Mouse (Mus musculus): ENCODE measurements around the gene Ntm.

Ntm gene

DNA sequence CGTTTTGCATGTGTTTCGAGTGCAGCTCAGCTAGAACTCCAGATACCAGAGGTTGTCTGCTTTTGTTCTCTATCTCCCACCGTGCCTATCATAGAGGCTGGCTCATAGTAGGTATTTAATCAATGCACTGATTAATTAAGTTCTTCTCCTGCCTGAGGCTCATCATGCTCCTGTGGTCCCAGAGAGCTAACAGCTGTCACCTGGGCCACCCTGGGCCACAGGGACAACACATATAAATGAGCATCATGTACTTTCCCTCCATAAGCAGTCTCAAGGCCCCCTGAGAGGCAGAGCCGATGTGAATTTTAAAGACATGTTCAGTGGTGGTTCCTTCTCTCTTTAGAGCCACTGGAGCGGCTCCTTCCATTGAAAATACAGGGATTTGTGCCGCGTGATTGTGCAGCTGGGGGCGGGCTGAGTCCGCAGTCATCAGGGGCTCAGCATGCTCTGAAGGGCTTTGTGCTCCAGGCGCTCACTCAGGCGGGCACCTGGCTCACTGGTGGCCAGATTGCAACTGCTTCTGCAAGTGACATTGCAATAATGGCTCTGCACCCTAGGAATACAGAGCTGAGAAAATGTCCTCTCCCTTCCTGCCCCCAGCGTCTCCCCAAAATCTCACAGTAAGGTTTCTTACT lies 160.8 kb downstream of the Ntm start:
- peak in 1 of 2 experiments; percentile 35 for DNase-seq (ENCODE audit: low spot score in 2 of 2)

DNA sequence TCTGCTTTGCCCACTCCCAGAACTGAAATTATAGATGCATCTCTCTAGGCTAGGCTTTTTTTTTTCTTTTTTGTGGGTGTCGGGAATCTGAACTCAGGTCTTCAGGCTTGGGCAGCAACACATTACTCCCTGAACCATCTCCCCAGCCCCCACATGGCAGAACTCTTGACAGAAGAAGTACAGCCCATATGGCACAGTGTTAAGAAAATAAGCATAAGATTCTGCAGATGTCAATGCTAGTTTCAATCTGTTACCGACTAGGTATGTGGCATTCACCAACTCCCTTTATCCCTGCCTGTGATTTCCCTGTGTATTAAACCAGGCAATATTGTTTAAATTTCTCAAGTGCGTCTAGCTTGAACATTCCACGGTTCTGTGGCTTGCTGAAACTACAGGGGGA lies 166.7 kb downstream of the Ntm start:
- no peak for DNase-seq (ENCODE audit: low spot score in 2 of 2)

DNA sequence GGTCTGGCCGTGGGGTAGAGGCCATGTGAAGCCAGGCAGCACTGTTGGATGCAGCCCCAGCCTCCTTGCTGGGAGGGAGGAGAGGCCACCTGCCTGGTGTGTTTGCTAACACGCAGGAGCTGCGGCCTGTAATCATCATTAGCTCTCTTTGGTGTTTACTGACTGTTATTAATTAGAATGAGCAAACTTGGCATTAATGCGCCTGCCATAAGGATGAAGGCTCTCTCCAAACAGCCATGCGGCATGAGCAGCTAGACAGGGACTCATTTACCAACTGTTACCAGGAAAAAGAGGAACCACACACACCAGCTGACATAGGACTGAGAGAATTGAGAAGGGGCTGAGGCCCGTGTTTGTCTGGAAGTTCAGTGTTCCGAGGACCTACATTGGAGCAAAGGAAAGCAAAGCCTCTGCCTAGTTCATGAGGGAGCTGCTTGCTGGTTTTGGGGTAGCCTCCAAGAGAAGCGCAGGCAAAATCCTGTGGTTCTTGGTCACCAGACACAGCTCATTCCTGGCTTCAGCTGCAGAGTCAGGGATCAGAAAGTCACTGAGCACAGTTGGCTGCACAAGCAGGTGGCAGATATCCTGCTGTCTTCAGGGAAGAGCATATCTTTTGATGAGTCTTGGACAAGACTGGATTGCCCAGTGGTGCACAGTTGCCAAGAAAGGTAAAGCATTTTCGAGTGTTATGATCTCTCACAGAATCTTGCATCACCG lies 171.6 kb downstream of the Ntm start:
- DNase-seq (ENCODE audit: low spot score in 2 of 2), result peak in 1 of 2 experiments; percentile 54

DNA sequence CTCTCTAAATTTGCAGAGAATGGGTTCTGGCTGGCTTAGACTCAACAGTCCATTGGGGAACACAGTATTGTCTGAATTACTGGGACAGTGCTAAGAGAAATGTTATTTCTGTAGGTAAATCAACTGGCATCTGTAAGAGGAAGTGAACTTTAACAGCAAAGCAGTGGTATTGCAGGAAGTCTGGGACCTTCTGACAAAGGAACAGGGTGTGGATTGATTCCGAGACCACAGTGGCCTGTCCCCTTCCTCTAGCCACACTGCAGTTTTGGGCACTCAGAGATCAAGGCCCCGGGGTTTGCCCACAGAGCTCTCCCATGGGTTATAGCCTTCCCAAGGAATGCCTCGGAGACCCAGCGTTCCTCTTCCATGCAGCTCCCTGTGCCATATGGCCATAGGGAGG lies 172.9 kb downstream of the Ntm start:
- no peak for DNase-seq (ENCODE audit: low spot score in 2 of 2)

DNA sequence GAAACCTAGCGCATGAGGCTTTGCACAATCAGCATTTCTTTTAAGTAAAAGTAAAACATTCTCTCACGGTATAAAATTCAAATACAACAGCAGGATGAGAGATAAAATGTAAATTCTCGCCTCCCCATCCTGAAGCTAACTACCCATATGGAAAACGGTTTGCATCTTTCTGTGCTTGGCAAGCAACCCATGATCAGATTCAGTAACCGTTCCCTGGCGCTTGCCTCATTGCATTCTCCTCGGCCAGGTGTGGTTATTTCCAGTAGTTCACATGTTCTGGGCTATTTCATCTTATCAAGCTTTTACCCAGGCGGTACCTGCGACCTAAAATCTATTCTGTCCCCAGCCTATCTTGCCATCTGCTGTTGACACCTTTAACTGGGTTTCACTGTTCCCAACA lies 174.1 kb downstream of the Ntm start:
- DNase-seq (ENCODE audit: low spot score in 2 of 2), result no peak

DNA sequence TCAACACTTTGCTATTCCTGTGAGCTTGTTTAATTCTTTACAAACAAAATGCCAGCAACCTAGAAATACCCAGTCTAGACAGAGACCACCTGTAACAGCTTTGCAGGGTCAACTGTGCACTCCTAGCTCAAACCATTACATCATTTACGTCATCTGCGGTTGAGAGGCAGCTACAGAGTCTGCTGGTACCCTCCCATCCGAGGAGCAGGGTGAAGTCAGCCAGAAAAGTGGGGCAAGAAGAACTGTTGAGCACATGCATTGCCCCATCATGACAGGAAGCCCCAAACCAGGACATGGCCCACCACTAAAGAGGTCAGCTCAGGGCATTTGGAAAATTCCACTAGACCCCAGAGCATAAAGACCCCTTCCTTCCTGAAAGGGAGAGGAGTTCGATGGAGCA lies 175.5 kb downstream of the Ntm start:
- no peak for DNase-seq (ENCODE audit: low spot score in 2 of 2)

DNA sequence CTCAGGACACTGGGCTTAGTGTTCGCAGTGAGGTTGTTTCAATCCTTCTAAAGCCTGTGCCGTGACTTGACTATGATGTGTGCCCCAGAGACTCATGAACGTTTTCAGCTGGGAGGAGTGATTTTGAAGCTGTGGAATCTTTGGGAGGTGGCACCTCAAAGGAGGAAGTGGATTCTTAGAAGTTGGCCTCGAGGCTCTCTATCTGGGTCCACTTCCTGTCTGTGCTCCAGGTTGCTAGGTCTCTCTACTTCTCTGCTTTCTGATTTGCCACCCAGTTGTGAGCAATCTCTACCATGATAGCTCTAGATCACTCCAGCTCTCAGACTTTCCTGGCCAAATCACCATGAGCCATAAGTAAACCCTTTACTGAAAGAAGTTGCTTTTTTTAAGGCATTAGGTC lies 180.2 kb downstream of the Ntm start:
- DNase-seq (ENCODE audit: low spot score in 2 of 2), result no peak

DNA sequence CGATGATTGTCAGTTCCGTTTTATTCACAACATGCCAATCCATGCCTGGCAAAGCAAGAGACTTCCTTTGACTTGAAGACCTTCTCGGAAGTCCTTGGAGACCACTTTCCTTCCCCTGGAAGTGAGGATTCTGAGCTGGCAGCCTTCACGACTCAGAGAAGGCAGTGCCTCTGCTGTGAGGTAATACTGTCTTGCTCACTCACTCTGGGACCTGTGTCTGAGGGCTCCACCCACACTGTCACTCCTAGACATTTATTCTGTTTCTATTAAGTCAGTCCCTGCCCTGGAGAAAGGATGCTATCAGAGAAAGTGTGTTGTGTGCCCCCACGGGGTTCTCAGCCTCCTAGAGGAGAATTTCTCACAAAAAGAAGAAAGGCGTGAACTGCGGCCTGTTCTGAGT lies 183.2 kb downstream of the Ntm start:
- DNase-seq (ENCODE audit: low spot score in 2 of 2), result no peak

DNA sequence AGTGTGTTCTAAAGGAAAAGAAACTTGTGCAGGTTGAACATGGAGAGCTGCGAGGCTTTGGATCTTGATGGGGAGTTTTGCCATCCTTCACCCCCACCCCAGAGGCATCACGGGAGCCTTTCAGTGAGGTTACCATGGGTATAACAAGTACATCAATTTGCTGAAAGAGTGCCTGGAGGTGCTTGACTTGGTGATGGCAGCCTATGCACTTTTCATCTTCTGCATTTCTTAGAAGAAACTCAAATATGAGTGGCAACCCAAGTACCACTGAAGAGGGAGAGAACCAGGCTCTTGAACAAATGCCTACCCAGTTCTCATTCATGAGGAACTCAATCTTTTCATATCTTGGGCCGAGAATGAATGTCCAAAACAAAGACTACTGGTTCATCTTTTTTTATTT lies 186.0 kb downstream of the Ntm start:
- no peak for DNase-seq (ENCODE audit: low spot score in 2 of 2)

DNA sequence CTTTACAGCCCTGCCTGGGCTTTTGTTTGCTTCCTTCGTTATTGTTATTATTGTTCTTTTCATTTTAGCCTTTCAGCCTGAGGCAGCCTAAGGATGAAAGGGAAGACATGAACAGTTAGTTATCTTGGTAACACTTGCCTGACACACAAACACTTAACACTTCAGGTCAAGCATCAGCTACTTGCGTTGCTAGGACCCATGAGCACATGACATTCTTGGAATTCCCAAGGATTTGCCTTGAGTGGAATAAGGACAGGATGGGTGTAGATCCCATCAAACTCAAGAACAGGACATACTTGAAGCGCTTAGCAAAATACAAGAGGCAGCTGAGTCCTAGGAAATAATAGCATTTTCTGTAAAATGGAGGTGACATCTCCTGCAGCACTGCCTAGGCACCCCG lies 186.4 kb downstream of the Ntm start:
- DNase-seq (ENCODE audit: low spot score in 2 of 2), result no peak

DNA sequence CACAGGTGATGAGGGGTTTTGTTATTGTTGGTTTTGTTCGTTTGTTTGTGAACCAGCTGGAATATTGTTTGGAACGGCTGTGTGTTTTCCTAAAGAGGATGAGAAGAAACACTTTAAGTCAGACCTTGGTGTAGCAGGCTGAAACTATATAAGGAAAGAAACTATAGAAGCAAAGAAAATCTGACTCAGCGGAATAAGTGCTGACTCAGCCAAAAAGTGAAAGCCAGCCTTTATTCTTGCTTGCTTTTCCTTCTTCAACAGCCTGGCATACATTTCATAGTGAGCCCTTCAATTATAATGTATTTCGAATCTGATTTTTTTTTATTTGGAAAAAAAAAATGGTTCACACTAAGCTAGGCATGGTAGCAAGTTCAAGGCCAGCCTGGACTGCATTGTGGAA lies 186.9 kb downstream of the Ntm start:
- DNase-seq (ENCODE audit: low spot score in 2 of 2), result no peak

DNA sequence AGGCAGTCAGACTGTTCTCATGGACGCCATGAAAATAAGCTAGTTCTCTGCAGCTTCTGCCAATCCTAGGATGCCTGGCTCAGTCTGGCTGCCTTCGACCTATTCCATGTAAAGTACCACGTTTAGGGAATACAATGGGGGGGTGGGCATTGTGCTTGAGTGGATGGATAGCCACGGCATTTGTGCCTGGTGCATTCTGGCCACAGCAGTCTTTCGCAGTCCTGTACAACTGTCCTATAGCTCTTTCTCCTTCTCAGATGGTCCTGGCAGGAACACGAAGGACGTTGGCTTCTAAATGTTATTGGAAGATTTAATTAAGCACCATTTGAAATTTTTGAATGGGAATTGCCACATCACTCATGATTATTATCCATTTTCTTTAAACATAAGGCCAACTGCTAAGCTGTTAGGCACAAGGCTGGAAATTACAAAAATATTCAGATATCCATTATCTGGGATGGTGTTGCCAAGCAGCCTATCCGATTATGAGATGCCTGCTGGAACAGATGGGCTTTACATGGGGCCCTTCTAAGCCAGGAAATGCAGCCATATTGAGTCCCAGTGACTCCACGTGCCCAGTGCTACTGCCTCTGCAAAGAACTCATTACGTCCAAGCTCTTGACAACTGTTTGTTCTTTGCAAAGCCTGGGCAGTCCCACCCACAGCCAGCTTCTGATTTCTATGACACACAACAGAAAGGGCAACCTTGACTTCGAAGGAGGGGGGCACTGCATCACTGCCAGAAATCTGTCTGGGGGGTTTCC lies 190.1 kb downstream of the Ntm start:
- peak in 1 of 2 experiments; percentile 30 for DNase-seq (ENCODE audit: low spot score in 2 of 2)

DNA sequence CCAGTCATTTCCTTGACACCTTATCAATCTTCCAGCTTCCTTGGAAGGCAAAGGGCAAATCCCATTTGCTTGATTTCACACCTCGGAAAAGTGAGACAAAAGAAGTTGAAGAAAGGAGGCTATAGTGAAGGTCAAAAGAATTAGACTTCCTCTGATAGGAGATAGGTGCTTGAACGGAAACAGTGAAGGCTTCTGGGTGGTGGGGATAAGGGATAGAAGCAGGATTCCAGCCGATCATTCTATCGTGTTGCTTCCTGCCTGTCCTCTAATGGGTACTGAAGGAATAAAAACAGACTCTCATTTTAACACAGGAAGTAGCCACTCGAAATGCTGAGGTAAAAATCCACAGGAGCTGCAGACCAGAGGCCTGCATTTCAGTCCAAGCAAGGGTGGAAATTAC lies 191.1 kb downstream of the Ntm start:
- no peak for DNase-seq (ENCODE audit: low spot score in 2 of 2)

DNA sequence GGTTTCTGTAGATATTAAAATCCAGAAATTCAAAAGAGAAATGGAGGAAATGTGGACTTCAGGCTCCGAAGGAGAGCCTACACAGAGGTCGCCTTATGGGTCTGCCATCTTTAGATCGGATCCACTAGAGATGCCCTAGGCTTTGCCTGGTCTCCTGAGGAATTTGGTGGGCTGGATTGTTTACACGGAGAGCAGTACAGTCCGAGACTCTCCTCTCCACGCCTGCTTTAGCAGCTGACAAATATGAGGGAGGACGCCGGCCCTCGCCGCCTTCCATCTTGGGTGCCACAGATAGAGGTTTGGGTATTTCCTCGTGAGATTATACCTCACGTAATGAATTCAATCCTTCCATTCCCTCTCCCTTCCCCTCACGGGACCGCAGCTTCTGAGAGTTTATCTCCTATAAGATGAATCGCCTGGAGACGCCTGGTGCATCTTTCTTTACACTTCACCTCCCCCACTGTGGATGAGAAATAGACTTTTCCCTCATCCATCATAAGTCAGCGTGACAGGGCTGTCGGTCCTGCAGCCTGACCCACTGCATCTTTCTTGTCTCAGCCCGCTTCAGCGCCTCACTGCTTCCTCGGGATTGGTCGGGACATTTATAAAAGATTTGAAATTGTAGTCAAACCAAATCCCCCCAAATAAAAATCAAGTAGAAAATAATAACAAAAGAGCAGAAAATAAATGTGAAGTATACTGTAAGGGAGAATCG lies 191.7 kb downstream of the Ntm start:
- DNase-seq (ENCODE audit: low spot score in 2 of 2), result no peak

DNA sequence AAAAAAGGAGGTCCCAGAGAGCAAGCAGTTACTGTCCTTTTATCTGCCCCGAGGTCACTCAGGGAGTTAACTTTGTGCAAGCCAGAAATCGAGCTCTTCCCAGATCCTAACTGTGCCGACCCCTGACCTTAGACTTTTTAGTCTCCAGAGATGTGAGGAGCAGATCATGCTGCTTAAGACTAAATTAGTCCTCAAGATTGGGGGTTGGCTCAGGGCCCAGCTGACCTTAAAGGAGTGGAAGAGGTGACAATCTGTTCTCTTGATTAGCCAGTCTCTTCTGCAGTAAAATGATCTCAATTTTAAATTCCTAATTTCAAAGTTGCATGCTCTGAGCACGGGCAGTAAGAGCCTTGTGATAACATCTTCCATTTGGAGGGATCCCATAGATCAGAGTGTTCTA lies 193.6 kb downstream of the Ntm start:
- DNase-seq (ENCODE audit: low spot score in 2 of 2), result no peak

DNA sequence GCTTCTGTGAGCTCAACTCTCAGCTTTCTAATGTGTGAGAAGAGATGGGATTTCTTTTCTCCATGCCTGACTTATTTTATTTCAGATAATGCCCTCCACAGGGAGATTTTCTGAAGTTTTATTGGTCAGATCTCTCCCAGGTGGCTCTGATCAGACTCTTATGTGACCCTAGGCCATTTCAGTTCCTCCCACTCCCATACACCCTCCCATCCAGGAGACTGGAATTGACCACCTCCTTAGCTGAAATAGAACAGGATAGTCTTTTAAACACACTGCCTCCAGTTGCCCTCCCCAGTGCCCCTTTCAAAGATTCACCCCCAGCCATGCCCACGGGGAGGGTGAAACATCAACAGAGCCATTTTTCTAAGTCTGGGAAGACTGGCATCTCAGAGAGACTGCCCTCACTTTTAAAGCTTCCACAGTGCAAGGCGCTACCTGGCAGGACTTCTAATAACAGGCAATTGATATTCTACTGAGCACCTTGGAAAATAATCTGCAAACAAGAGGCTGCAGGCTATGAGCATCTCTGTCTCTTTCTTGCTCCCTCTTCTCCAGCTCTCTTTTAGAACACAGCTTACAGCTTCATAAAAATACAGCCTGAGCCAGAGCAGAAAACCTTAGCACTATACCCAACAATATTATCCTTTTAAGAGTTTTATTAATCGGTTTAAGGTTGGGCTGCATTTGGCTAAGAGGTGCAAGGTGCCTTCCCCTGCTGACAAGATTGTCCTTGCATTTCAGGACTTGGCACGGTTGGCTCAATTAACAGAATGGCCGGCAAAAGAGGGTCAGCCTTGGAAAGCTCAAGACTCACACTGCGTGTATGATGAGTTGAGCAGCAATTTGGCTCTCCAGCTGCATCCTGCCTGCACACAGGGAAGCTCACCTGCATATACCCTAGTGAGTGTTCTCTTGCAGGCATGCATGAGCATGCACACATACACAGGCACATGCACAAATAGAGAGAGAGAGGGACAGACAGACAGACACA lies 196.7 kb downstream of the Ntm start:
- no peak for DNase-seq (ENCODE audit: low spot score in 2 of 2)

DNA sequence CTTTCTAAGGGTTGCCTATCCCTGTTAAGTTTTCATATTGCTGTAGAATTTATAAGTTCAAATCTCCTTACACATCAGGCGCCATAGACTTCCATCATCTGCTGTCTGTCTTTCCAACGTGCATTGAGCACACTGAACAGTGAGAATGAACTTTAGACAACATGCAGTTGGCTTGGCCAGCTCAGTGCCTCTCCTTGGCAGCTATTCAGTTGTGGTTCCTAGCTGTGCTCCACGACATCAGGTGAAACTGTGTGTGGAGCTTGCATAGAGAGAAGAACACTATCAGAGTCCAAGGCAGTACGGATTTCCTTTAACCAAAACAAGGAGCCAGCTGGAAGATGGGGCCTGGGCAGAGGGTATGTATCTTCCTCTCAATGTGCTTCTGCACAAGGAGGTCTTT lies 199.6 kb downstream of the Ntm start:
- no peak for DNase-seq (ENCODE audit: low spot score in 2 of 2)

DNA sequence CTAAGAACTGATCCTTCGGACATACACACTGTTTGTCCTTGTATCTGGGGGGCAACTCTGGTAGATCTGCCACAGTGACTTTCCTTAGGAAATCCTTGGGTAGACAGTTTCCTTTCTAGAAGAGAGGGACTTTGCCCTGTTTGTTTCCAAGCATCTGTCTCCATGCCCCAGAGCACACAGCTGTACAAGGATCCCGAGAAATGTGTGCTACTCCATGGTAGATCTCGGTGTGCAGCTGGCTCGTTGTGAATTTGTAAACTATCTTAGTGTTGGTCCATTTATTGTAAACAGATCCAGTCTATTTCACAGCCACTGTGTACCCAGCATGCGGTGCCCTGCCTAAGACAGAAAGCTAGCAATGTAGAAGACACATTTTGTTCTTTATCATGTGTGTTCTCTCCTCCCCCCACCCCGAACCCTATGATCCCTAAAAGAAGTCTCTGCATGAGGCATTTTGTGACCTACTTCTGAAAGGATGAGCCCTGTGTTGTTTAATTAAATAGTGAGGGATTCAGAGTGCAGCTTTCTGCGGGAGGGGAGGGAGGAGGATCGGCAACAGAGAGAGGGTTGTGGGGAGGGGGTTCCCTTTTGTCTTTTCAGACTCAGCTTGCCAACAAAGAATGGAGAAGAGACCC lies 200.9 kb downstream of the Ntm start:
- no peak for DNase-seq (ENCODE audit: low spot score in 2 of 2)

DNA sequence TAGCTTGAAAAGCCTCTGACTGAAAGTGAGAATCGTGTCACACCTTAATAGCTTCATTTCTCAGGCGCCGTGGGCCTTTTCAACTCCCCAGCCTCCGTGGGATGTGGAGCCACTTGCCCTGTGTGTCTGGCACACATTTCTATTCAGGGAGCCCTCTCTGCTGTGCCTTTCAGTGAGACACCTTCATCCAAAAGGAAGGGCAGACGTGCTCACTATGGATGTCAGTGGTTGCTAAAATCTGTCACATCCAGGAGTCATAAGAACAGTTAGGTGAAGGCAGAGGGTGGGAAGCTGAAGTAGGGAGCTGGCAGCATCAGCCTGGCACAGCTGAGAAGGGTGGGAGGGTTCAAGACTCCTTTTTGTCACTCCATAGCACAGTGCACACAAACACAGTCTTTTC lies 201.4 kb downstream of the Ntm start:
- DNase-seq (ENCODE audit: low spot score in 2 of 2), result no peak

DNA sequence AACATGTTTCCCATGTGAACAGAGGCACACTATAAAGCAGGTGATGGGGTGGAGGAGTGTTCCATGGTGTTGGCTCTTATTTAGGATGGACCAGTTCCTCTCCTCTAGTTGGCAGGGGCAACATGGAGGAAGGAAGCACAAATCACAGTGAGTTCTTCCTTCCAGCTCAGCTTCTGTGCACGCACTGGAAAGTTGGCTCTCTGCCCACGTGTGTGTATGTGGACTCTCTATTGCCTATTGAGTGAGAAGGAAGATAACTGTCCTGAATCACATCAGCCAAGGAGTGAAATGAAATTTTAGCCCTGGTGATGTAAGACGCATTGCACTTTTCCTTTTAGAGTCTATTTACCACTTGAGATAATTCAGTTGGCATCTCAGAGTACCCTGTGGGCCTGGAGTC lies 203.0 kb downstream of the Ntm start:
- no peak for DNase-seq (ENCODE audit: low spot score in 2 of 2)

DNA sequence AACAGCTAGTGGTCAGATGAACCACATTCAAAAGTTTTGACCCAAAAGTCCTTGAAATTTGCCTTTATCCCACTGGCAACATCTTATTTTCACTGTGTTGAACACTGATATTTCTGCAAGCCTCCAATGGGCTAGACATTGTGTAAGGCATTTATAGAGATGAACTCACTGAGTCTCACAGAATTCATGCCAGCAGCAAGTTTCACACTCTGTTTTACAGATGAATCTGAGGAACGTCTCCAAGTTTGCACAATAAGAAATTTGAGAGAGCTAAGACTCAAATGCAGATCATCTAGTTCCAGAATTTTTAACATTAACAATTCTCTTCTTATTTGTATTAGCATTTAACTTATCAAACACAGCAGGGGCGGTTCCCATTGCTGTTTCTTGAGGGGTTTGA lies 203.9 kb downstream of the Ntm start:
- no peak for DNase-seq (ENCODE audit: low spot score in 2 of 2)

Measured in cerebellum, postnatal 4 days (tissue).